Mouse (Mus musculus): ENCODE measurements at regions not wholly inside any gene's neighbourhood (a gene's known extent, or its start where the extent isn't known, plus 50 kb on each side); places are given as distances from the start of the nearest gene placed in this dataset.

- 85% methylated on average over 5 of the region's 5 CpGs for WGBS
- H3K4me1 ChIP-seq (ENCODE audit: control insufficient read depth, insufficient read depth, low read length): no peaks in the 10 kb centered on the region
- no peak overlapping the region for H3K27ac ChIP-seq (ENCODE audit: control insufficient read depth, insufficient read depth, low read depth, low read length, poor library complexity)
- H3K4me3 ChIP-seq (replicated peaks; ENCODE audit: control insufficient read depth, low read depth, low read length): no peak overlapping the region
- no peak for TF ChIP-seq CTCF (IDR thresholded peaks at IDR 0.05; ENCODE audit: control insufficient read depth, insufficient read depth, low read length)
- no peak for TF ChIP-seq POLR2A (IDR thresholded peaks at IDR 0.05; ENCODE audit: borderline replicate concordance, control insufficient read depth, low read depth, low read length)
Observed at GRCm38 (mm10) chr5:111577441-111577840, 156.3 kb upstream of the Gm26897 start.

- no peak overlapping the region for H3K4me3 ChIP-seq (replicated peaks; ENCODE audit: control insufficient read depth, low read depth, low read length)
- H3K27ac ChIP-seq (ENCODE audit: control insufficient read depth, insufficient read depth, low read depth, low read length, poor library complexity): no peak overlapping the region
- WGBS: 82% methylated on average over 5 of the region's 5 CpGs
- TF ChIP-seq CTCF (IDR thresholded peaks at IDR 0.05; ENCODE audit: control insufficient read depth, insufficient read depth, low read length) (no peak), POLR2A (IDR thresholded peaks at IDR 0.05; ENCODE audit: borderline replicate concordance, control insufficient read depth, low read depth, low read length) (no peak)
- H3K4me1 ChIP-seq (ENCODE audit: control insufficient read depth, insufficient read depth, low read length): no peaks in the 10 kb centered on the region
Observed at GRCm38 (mm10) chr5:111578088-111578487, 155.6 kb upstream of the Gm26897 start.

- 48% methylated on average over 12 of the region's 12 CpGs for WGBS
- H3K27ac ChIP-seq (ENCODE audit: control insufficient read depth, insufficient read depth, low read depth, low read length, poor library complexity): no peak overlapping the region
- no peaks in the 10 kb centered on the region for H3K4me1 ChIP-seq (ENCODE audit: control insufficient read depth, insufficient read depth, low read length)
- no peak overlapping the region for H3K4me3 ChIP-seq (replicated peaks; ENCODE audit: control insufficient read depth, low read depth, low read length)
- TF ChIP-seq POLR2A (IDR thresholded peaks at IDR 0.05; ENCODE audit: borderline replicate concordance, control insufficient read depth, low read depth, low read length) (no peak), CTCF (IDR thresholded peaks at IDR 0.05; ENCODE audit: control insufficient read depth, insufficient read depth, low read length) (no peak)
Observed at GRCm38 (mm10) chr5:111578977-111579727, 154.6 kb upstream of the Gm26897 start.

GRCm38 (mm10) chr5:111580870-111581771 lies 152.6 kb upstream of the Gm26897 start:
- Histone ChIP-seq H3K27ac (ENCODE audit: control insufficient read depth, insufficient read depth, low read depth, low read length, poor library complexity) (no peak overlapping the region), H3K4me1 (ENCODE audit: control insufficient read depth, insufficient read depth, low read length) (no peaks in the 10 kb centered on the region), H3K4me3 (replicated peaks; ENCODE audit: control insufficient read depth, low read depth, low read length) (no peak overlapping the region)
- 18% methylated on average over 31 of the region's 31 CpGs for WGBS
- TF ChIP-seq CTCF (IDR thresholded peaks at IDR 0.05; ENCODE audit: control insufficient read depth, insufficient read depth, low read length) (no peak), POLR2A (IDR thresholded peaks at IDR 0.05; ENCODE audit: borderline replicate concordance, control insufficient read depth, low read depth, low read length) (no peak)

GRCm38 (mm10) chr5:111582004-111582403 lies 151.7 kb upstream of the Gm26897 start:
- no peaks in the 10 kb centered on the region for H3K4me1 ChIP-seq (ENCODE audit: control insufficient read depth, insufficient read depth, low read length)
- no peak overlapping the region for H3K4me3 ChIP-seq (replicated peaks; ENCODE audit: control insufficient read depth, low read depth, low read length)
- no peak overlapping the region for H3K27ac ChIP-seq (ENCODE audit: control insufficient read depth, insufficient read depth, low read depth, low read length, poor library complexity)
- 75% methylated on average over 9 of the region's 9 CpGs for WGBS
- no peak for TF ChIP-seq POLR2A (IDR thresholded peaks at IDR 0.05; ENCODE audit: borderline replicate concordance, control insufficient read depth, low read depth, low read length)
- TF ChIP-seq CTCF (IDR thresholded peaks at IDR 0.05; ENCODE audit: control insufficient read depth, insufficient read depth, low read length): no peak

- 9% methylated on average over 4 of the region's 4 CpGs for WGBS
- TF ChIP-seq POLR2A (IDR thresholded peaks at IDR 0.05; ENCODE audit: borderline replicate concordance, control insufficient read depth, low read depth, low read length) (no peak), CTCF (IDR thresholded peaks at IDR 0.05; ENCODE audit: control insufficient read depth, insufficient read depth, low read length) (no peak)
Observed at GRCm38 (mm10) chr5:111590619-111591081, 143.1 kb upstream of the Gm26897 start.

GRCm38 (mm10) chr5:111592807-111593206 lies 140.9 kb upstream of the Gm26897 start:
- Histone ChIP-seq H3K4me3 (replicated peaks; ENCODE audit: control insufficient read depth, low read depth, low read length) (no peak overlapping the region), H3K27ac (ENCODE audit: control insufficient read depth, insufficient read depth, low read depth, low read length, poor library complexity) (no peak overlapping the region), H3K4me1 (ENCODE audit: control insufficient read depth, insufficient read depth, low read length) (no peaks in the 10 kb centered on the region)
- 37% methylated on average over 4 of the region's 4 CpGs for WGBS
- TF ChIP-seq CTCF (IDR thresholded peaks at IDR 0.05; ENCODE audit: control insufficient read depth, insufficient read depth, low read length): no peak
- TF ChIP-seq POLR2A (IDR thresholded peaks at IDR 0.05; ENCODE audit: borderline replicate concordance, control insufficient read depth, low read depth, low read length): no peak

More at GRCm38 (mm10) chr5:111590619-111591081, 143.1 kb upstream of the Gm26897 start:
- Histone ChIP-seq H3K27ac (ENCODE audit: control insufficient read depth, insufficient read depth, low read depth, low read length, poor library complexity) (no peak overlapping the region), H3K4me3 (replicated peaks; ENCODE audit: control insufficient read depth, low read depth, low read length) (no peak overlapping the region), H3K4me1 (ENCODE audit: control insufficient read depth, insufficient read depth, low read length) (no peaks in the 10 kb centered on the region)

GRCm38 (mm10) chr5:111594111-111594510 lies 139.6 kb upstream of the Gm26897 start:
- WGBS: 74% methylated on average over 5 of the region's 5 CpGs
- Histone ChIP-seq H3K4me3 (replicated peaks; ENCODE audit: control insufficient read depth, low read depth, low read length) (no peak overlapping the region), H3K27ac (ENCODE audit: control insufficient read depth, insufficient read depth, low read depth, low read length, poor library complexity) (no peak overlapping the region), H3K4me1 (ENCODE audit: control insufficient read depth, insufficient read depth, low read length) (no peaks in the 10 kb centered on the region)
- TF ChIP-seq CTCF (IDR thresholded peaks at IDR 0.05; ENCODE audit: control insufficient read depth, insufficient read depth, low read length) (no peak), POLR2A (IDR thresholded peaks at IDR 0.05; ENCODE audit: borderline replicate concordance, control insufficient read depth, low read depth, low read length) (no peak)

Measured in bone marrow, adult 2 months (tissue).